In genomic region chr17:86302266-86302665, GRCm38 (mm10) we compare ENCODE assay signal across 9 mouse cellular contexts.
DNase-seq lines count a peak whose midpoint lies in the region; ATAC-seq and TF ChIP-seq lines count a peak whose summit lies in the region.
"Had no signal": no experiment of that assay in that cellular context is flagged by ENCODE, and none has a peak within 500 bp of the region (broad histone marks: within the 10 kb centered on the region; RNA-seq: fewer than 3 reads in every experiment).

No protein-coding gene starts in this region.

- no peaks in the 10 kb centered on the region for H3K9me3 ChIP-seq in kidney, postnatal 0 days (replicated peaks; ENCODE audit: low read length)
- H3K9me3 ChIP-seq: midbrain, embryonic 12.5 days had no signal

- no peak for TF ChIP-seq CTCF in kidney, postnatal 0 days (IDR thresholded peaks at IDR 0.05; ENCODE audit: low read depth)

- H3K4me2 ChIP-seq in kidney, postnatal 0 days (ENCODE audit: low read length), result no peak overlapping the region
- H3K4me2 ChIP-seq: midbrain, embryonic 12.5 days had no signal

- peak overlapping the region; percentile 66 for H3K27ac ChIP-seq in kidney, postnatal 0 days
- H3K27ac ChIP-seq: midbrain, embryonic 12.5 days had no signal

- H3K4me3 ChIP-seq in kidney, postnatal 0 days (replicated peaks; ENCODE audit: low read depth, low read length), result no peak overlapping the region
- H3K4me3 ChIP-seq: midbrain, embryonic 12.5 days had no signal

- H3K36me3 ChIP-seq in kidney, postnatal 0 days (ENCODE audit: insufficient read depth, low read length), result no peaks in the 10 kb centered on the region
- H3K36me3 ChIP-seq: midbrain, embryonic 12.5 days had no signal

- no peak overlapping the region for H3K9ac ChIP-seq in kidney, postnatal 0 days (ENCODE audit: low read depth, low read length)
- H3K9ac ChIP-seq: midbrain, embryonic 12.5 days had no signal

- WGBS in kidney, postnatal 0 days, result 80% methylated on average over 11 of the region's 11 CpGs

- ATAC-seq in kidney, postnatal 0 days (replicated peaks; ENCODE audit: low FRiP score, low read depth), result no peak

- peak; percentile 63 for DNase-seq in layer of hippocampus, adult 11-12 months (ENCODE audit: low spot score)
- DNase-seq in layer of hippocampus, adult 9-10 months (ENCODE audit: low spot score), result no peak
- DNase-seq in cerebellum, adult 11 months, result peak; percentile 87
- peak; percentile 56 to 59 for DNase-seq in gastrocnemius, adult 8-10 months (ENCODE audit: low spot score in 2 of 2)
- DNase-seq in kidney, postnatal 0 days (ENCODE audit: low spot score), result no peak
- DNase-seq in lung, postnatal 36 days, result peak; percentile 45
- DNase-seq in embryo, embryonic 11 days, result no peak
- DNase-seq in ovary, postnatal 10 days (ENCODE audit: low spot score), result no peak

- peaks cover 28% of the 10 kb centered on the region for H3K4me1 ChIP-seq in kidney, postnatal 0 days (replicated peaks; ENCODE audit: insufficient read depth, low read length)

- no peaks in the 10 kb centered on the region for H3K27me3 ChIP-seq in kidney, postnatal 0 days (ENCODE audit: insufficient read depth, low read length)
- H3K27me3 ChIP-seq: midbrain, embryonic 12.5 days had no signal

Comparison
In these comparisons a context has a peak if more than half of its experiments do, and no peak if none do; other contexts are left out.
1. DNase-seq: peak in layer of hippocampus, adult 11-12 months (single experiment), cerebellum, adult 11 months (single experiment), gastrocnemius, adult 8-10 months (2 of 2) and lung, postnatal 36 days (single experiment); none in layer of hippocampus, adult 9-10 months (single experiment), kidney, postnatal 0 days (single experiment), embryo, embryonic 11 days (single experiment) and ovary, postnatal 10 days (single experiment).